Mouse (Mus musculus) left cerebral cortex, postnatal 10 days (tissue): ENCODE results near the gene Cit. TPM values are rescaled to one million over a fixed set of nuclear protein-coding genes. Genes with fewer than 3 reads are reported as not detected.

Source experiments
- DNase-seq, 2 experiments: peaks; one replicate each; pipeline ENCODE4 v3.0.0; 2021 to 2022; ENCODE audit warnings: low spot score in 2 of 2, mixed read lengths in 1 of 2; ENCODE audit errors: extremely low spot score in 1 of 2
- intact Hi-C: fragments of 180-260 bp; cut with DNase I; formaldehyde crosslinking; loops from one replicate; pipeline ENCODE4 v1.15.1; 2025
- total RNA-seq, 2 experiments: library from RNA; stranded (reverse); gene quantifications; 2 replicates each; pipeline ENCODE4 v1.2.3; 2021

The Cit gene
- total RNA-seq, 2 experiments from 2014 or later: 105 to 116 TPM

GRCm38 (mm10) chr5:115947622-115948353 lies 102.7 kb downstream of the Cit start:
- intact Hi-C loops: no loop called here

DNA sequence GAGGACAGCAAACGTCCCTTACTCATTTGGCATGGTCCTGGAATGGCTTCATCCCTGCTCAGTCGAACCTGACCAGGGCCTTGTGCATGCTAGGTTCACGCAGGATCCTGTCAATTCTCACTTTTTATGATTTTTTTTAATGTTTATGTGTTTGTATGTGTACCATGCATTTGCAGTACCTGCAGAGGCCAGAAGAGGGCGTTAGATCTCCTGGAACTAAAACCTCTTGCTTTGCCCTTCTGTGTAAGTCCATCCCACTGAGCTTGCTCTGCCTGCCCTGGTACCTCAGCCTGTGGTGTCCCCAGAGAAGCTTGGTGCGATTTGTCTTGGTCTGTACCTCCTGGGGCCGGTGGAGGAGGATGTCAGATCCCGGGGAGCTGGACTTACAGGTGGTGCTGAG lies 105.9 kb downstream of the Cit start:
- DNase-seq: no peak
- intact Hi-C loops: no loop called here

More at GRCm38 (mm10) chr5:115947622-115948353, 102.7 kb downstream of the Cit start:
- DNase-seq: no peak

GRCm38 (mm10) chr5:115953173-115953572 lies 108.1 kb downstream of the Cit start:
- DNase-seq: no peak

GRCm38 (mm10) chr5:115954084-115954483 lies 109.0 kb downstream of the Cit start:
- DNase-seq: no peak
- intact Hi-C loops: no loop called here

More at GRCm38 (mm10) chr5:115953173-115953572, 108.1 kb downstream of the Cit start:
- intact Hi-C loops: no loop called here

DNA sequence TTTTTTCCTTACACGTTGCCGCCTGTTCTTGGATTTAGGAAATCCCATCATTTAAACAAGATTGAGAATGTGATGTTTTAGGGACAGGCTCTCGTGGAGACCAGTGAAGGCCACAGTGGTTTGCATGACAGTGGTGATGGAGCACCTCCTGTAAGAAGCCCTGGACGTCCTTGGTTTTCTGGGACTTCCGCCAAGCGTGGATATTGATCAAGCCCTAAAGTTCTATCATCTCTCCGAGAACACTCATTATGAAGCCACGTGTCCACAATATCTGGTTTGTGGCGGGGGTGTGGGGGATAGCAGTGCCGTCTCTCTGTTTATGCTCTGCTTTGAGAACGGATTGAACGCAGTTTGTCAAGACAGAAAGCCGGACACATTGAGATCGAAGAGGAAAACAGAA lies 109.5 kb downstream of the Cit start:
- no peak for DNase-seq
- intact Hi-C loops: no loop called here

GRCm38 (mm10) chr5:115955131-115955530 lies 110.1 kb downstream of the Cit start:
- DNase-seq: no peak
- intact Hi-C loops: no loop called here

DNA sequence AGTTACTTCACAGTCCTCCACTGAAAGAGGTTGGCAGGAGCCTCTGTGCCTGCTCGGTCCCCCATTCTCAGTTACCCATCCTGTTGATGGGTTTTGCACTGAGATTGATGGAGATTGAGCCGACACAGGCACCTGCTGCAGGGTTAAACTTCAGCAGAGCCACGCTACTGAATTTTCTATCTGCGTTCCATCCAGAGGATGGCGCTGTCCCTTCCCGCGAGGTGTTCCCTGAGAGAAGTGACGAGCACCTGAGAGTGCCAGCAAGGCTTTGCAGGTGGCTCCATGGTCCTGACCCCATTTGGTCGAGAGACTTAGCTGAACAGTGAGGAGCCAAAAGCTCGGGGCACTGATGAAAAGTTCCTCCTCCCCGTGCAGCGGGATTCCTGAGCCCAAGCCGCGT lies 111.0 kb downstream of the Cit start:
- intact Hi-C loops: no loop called here
- no peak for DNase-seq

DNA sequence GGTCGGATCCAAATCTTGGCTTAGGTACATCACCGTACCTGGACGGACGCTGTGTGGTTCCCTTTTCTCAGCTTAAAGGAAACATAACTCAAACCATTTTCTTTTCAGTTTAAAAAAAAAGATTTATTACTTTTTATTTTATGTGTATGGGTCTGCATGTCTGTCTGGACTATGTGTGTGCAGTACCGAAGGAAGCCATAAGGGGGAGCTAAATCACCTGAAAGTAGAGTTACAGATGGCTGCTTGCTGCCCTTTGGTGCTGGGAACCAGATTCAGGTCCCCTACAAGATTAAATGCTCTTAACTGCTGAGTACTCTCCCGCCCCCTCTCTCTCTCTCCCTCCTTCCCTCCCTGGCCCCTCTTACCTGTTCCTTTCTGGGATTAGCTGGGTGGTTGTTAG lies 112.1 kb downstream of the Cit start:
- no peak for DNase-seq
- intact Hi-C loops: no loop called here

DNA sequence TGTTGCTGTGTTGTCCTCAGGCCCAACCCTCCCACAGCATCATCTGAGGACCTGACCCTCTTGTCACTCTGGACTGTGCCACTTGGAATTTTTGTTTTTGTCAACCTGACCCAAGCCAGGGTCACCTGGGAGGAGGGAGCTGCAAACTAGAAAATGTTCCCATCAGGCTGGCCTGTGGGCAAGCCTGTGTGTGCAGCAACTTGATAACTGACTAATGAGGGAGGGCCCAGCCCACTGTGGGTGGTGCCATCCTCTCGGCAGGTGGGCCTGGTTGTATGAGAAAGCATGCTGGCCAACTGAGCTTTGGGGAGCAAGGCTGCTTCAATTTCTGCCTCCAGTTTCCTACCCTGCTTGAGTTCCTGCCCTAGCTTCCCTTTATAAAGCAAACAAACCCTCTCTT lies 113.3 kb downstream of the Cit start:
- intact Hi-C loops: no loop called here
- DNase-seq: no peak

GRCm38 (mm10) chr5:115958814-115959213 lies 113.7 kb downstream of the Cit start:
- intact Hi-C loops: no loop called here

GRCm38 (mm10) chr5:115961809-115962208 lies 116.7 kb downstream of the Cit start:
- intact Hi-C loops: no loop called here
- peak in 1 of 2 experiments; percentile 22 for DNase-seq

More at GRCm38 (mm10) chr5:115958814-115959213, 113.7 kb downstream of the Cit start:
- no peak for DNase-seq

DNA sequence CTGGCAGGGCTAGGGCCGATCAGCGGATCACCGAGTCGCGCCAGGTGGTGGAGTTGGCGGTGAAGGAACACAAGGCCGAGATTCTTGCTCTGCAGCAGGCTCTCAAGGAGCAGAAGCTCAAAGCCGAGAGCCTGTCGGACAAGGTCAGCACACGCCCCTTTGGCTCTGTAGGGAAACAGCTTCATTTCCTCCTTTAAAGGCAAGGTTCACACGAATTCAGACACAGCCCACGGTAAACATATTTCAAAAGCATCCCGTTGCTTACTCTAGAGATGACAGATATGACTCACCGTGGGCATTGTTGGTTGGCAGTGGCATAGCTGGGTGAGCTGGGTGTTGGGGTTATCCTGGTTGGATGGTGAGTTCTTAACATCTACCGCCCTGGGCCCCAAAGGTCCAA lies 126.2 kb downstream of the Cit start:
- intact Hi-C loops: no loop called here
- no peak for DNase-seq

DNA sequence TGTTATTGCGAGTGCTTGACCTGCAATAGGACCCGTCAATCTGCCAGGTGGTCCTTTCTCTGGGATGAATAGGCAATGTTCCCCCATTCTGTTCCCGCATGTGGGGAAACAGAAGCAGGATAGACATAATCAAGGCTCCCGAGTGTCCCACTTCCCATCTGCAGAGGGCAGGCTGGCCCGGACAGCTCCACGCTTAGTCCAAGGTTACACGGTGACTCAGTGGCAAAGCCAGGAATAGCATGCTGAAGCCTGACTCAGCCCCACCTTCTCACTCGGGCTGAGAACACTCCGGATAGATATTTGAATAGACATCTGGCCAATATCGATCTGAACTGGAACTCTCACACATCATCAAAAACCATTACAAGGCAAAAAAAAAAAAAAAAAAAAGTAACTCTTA lies 130.6 kb downstream of the Cit start:
- intact Hi-C loops: no loop called here
- DNase-seq: no peak

GRCm38 (mm10) chr5:115976446-115976845 lies 131.4 kb downstream of the Cit start:
- no peak for DNase-seq
- intact Hi-C loops: no loop called here

GRCm38 (mm10) chr5:115977266-115977665 lies 132.2 kb downstream of the Cit start:
- intact Hi-C loops: no loop called here
- DNase-seq: no peak

DNA sequence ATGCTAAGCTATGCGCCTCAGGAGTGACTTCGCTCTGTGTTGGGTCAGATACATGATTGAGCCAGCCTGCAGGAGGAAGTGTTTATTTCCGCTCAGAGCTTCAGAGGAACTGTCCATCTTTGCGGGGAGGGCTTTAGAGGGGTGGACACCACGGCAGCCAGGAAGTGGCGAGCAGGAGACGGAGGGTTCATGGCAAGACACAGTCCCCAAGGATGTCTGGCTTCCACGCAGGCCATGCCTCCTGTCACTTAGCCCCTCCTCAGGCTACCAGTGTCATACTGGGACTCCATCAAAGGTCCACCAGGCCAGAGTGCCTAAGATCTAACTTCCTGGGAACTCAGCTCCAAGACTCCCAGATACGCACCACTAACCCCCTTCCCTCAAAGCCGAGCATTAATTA lies 132.7 kb downstream of the Cit start:
- peak in 1 of 2 experiments; percentile 64 for DNase-seq
- intact Hi-C loops: no loop called here

DNA sequence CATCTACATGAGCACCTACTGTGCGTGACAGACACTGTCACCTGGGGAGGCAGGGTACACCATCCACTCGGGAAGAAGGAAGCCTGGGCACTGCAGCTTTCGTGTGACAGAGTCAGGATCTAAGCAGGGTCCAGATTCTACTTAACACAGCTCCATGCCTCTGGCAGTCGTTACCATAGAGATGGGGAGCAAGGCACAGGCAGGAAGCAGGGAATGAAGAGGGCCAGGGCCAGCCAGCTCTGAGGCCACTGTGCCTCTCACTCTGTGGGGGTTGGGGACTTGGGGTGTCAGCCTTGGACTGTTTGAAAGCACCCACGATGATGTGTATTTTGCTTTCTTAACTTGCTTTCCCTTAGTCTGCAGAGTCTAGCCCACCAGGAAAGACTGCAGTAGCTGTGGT lies 133.2 kb downstream of the Cit start:
- intact Hi-C loops: no loop called here
- no peak for DNase-seq

GRCm38 (mm10) chr5:115979134-115979696 lies 134.1 kb downstream of the Cit start:
- no peak for DNase-seq
- intact Hi-C loops: no loop called here

DNA sequence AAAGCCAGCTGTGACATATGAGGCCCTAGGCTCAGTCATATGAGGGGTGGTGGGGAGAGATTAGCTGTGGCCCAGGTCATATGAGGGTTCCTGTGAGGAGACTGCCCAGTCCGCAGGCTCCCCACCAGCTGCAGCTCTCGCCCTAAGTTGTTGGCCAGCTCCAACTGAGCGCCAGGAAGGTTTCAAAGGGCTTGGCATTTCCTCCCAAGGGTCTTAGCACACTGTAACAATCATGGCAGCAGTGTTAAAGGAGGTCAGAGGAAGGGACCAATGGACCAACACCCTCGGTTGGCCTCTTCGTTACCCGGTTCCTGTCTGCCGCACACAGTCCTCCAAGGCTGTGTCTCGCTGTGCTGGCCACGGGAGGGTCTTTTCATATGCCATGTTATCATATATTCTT lies 135.5 kb downstream of the Cit start:
- intact Hi-C loops: no loop called here
- no peak for DNase-seq

- DNase-seq: peak in 1 of 2 experiments; percentile 62
These were observed 137.7 kb downstream of the Cit start for GRCm38 (mm10) chr5:115982671-115983373.

More at GRCm38 (mm10) chr5:115982671-115983373, 137.7 kb downstream of the Cit start:
- intact Hi-C loops: no loop called here
